Mouse (Mus musculus): ENCODE results near the gene Tcl1. TPM values are rescaled to one million over a fixed set of nuclear protein-coding genes. Genes with fewer than 3 reads are reported as not detected.

Gene Tcl1
- polyA plus RNA-seq (2012; rRNA removed) = not detected in 2 replicates

GRCm38 (mm10) chr12:105222601-105223319 lies at the start of gene Tcl1:
TSS of gene Tcl1 (minus strand) at chr12:105222793.
- TF ChIP-seq POLR2A (IDR thresholded peaks at IDR 0.05; ENCODE audit: borderline replicate concordance, extremely low read depth, insufficient read depth, insufficient read length, poor library complexity, severe bottlenecking) (no peak), CTCF (IDR thresholded peaks at IDR 0.05; ENCODE audit: borderline replicate concordance, extremely low read depth, insufficient read depth, insufficient read length) (no peak)
- DNase-seq (ENCODE audit: low read depth) = no peak

DNA sequence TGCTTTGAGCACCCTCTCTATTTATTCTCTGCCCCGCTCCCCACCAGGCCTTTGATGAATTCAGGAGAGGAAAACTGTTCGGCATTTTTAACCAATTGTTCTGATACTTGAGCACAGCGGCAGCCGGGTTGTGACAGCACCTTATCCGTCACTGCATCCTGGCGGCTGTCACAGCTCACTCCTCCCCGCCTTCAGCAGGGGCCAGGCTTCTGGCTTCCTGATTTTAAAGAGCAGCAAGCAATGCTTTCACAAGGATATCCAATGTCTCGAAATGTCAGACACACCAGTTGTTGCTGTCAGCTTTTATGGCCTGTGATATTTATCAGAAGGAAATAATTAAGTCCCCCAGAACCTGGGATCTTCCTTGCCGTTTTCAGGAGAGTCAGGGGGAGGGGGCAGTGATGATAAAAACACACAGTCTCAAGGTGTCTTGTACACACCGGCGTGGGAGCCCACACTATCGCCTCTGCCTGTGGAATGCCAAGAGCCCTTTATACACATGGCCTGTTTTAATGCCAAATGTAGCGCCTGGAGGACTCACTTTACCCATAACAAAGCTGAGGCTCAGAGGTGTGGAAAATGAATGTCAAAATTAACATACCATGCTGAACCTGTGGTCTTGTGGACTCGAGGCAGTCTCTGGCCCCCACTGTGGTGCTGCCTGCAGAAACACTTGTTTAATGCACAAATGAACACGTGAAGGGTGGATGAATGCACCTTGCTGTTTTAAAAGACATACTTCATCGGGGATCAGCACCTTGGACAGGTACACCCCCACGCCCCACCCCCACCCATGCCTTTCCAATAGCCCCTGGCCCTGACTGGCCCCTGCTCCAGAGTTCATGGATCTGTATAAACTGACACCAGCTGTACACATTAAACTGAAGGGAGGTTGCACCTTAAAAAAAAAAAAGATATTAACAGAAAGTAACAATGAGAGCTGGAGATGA lies 48.7 kb upstream of the Tcl1 start:
- DNase-seq (ENCODE audit: low read depth) = peak; percentile 22

GRCm38 (mm10) chr12:105267076-105267475 lies 44.5 kb upstream of the Tcl1 start:
- no peak for TF ChIP-seq CTCF (IDR thresholded peaks at IDR 0.05; ENCODE audit: borderline replicate concordance, extremely low read depth, insufficient read depth, insufficient read length)
- no peak for DNase-seq (ENCODE audit: low read depth)

More for the DNA sequence above, 48.7 kb upstream of the Tcl1 start:
- TF ChIP-seq CTCF (IDR thresholded peaks at IDR 0.05; ENCODE audit: borderline replicate concordance, extremely low read depth, insufficient read depth, insufficient read length) = no peak
- no peak for TF ChIP-seq POLR2A (IDR thresholded peaks at IDR 0.05; ENCODE audit: borderline replicate concordance, extremely low read depth, insufficient read depth, insufficient read length, poor library complexity, severe bottlenecking)

DNA sequence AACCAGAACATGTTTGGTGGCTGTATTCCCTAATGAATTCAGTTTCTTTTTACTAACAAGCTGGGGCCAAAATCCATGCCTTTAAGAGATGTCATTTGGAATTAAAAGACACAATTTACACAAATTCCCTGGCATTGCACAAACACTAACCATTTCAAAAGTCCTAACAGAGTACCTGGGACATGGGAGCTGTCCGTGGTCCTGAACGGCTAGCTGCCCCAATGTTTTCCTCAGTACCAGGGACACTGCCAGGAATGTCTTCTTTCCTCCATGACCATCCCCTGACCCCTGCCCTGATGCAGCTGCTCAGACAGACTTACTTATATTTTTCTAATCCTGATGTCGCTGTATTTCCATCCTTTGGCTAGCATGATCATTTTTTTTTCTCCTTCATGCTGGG lies 43.5 kb upstream of the Tcl1 start:
- TF ChIP-seq POLR2A (IDR thresholded peaks at IDR 0.05; ENCODE audit: borderline replicate concordance, extremely low read depth, insufficient read depth, insufficient read length, poor library complexity, severe bottlenecking) = no peak
- TF ChIP-seq CTCF (IDR thresholded peaks at IDR 0.05; ENCODE audit: borderline replicate concordance, extremely low read depth, insufficient read depth, insufficient read length) = no peak

GRCm38 (mm10) chr12:105259221-105259620 lies 36.6 kb upstream of the Tcl1 start:
- TF ChIP-seq POLR2A (IDR thresholded peaks at IDR 0.05; ENCODE audit: borderline replicate concordance, extremely low read depth, insufficient read depth, insufficient read length, poor library complexity, severe bottlenecking) = no peak
- no peak for DNase-seq (ENCODE audit: low read depth)

More for the DNA sequence above, 43.5 kb upstream of the Tcl1 start:
- DNase-seq (ENCODE audit: low read depth) = peak; percentile 35

- peak; percentile 51 for DNase-seq (ENCODE audit: low read depth)
- no peak for TF ChIP-seq POLR2A (IDR thresholded peaks at IDR 0.05; ENCODE audit: borderline replicate concordance, extremely low read depth, insufficient read depth, insufficient read length, poor library complexity, severe bottlenecking)
- TF ChIP-seq CTCF (IDR thresholded peaks at IDR 0.05; ENCODE audit: borderline replicate concordance, extremely low read depth, insufficient read depth, insufficient read length) = peak; percentile 71; the same call in 1 of the 2 replicates
Measured at GRCm38 (mm10) chr12:105258787-105259186, 36.2 kb upstream of the Tcl1 start.

DNA sequence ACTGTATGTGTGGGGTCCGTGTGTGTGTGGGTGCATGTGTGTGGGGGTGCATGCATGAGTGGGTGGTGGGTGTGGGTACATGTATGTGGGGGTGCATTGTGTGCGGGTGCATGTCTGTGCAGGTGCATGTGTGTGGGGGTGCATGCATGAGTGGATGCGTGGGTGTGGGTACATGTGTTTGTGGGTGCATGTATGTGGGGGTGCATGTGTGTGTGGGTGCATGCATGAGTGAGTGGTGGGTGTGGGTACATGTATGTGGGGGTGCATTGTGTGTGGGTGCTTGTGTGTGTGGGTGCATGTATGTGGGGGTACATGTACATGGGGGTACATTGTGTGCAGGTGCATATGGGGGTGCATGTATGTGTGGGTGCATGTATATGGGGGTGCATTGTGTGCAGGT lies 31.2 kb upstream of the Tcl1 start:
- TF ChIP-seq CTCF (IDR thresholded peaks at IDR 0.05; ENCODE audit: borderline replicate concordance, extremely low read depth, insufficient read depth, insufficient read length) = no peak
- no peak for TF ChIP-seq POLR2A (IDR thresholded peaks at IDR 0.05; ENCODE audit: borderline replicate concordance, extremely low read depth, insufficient read depth, insufficient read length, poor library complexity, severe bottlenecking)
- DNase-seq (ENCODE audit: low read depth) = no peak

DNA sequence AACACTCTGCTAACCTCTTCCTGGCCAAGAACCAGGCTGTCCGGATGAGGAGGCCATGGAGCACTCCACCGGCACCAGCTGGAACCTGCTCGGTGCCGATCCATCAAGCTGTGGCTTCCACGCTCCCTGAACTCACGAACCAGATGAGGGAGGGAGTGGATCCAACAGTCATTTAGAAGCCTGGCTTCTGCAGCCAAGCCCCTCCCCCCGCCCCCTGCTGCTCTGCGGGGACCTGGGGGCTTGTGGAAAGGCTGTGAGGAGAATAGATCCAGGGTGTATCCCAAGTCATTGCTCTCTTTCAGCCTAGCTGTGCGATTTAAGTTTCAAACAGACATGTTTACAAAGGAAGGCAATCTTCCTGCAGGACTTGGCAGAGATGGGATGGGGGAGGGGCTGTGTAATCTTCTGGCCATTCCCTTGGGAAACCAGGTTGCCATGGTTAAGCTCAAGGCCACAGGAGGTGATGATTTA lies 26.2 kb upstream of the Tcl1 start:
- TF ChIP-seq CTCF (IDR thresholded peaks at IDR 0.05; ENCODE audit: borderline replicate concordance, extremely low read depth, insufficient read depth, insufficient read length) = no peak
- TF ChIP-seq POLR2A (IDR thresholded peaks at IDR 0.05; ENCODE audit: borderline replicate concordance, extremely low read depth, insufficient read depth, insufficient read length, poor library complexity, severe bottlenecking) = no peak
- DNase-seq (ENCODE audit: low read depth) = peak; percentile 69

DNA sequence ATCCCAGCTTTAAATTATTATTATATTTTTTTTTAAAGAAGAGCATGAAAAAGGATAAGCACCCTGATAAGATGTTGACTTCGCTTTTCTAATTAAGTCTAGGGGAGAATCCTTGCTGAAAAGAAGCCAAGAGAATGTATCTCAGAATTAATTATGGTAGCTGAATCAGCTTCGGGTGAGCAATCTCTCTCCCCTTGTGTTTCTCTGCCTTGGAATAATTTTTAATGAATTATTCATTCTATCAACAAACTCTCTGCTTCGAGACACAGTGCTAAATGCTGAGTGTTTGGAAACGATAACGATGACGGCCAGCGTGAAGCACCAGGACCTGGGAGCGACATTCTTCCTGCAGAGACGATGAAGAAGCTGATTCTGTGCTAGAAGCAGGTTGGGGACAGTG lies 16.5 kb upstream of the Tcl1 start:
- no peak for TF ChIP-seq POLR2A (IDR thresholded peaks at IDR 0.05; ENCODE audit: borderline replicate concordance, extremely low read depth, insufficient read depth, insufficient read length, poor library complexity, severe bottlenecking)
- TF ChIP-seq CTCF (IDR thresholded peaks at IDR 0.05; ENCODE audit: borderline replicate concordance, extremely low read depth, insufficient read depth, insufficient read length) = no peak
- DNase-seq (ENCODE audit: low read depth) = peak; percentile 64

DNA sequence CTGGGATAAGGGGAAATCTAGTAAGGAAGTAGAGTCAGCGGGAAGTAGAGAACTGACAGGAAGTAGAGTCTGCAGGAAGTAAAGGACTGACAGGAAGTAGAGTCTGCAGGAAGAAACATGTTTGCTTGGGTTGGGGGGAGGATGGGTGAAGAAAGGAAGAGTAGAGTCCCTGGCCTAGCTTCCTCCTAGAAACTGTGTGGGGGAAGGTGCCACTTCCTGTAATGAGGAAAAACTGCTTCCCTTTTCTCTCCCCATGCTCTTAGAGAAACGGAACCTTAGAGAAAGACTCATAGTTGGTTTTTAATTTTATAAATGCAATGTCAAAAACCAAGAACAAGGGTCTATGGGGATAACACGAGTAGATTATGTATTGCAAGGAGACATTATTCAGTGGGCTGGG lies 12.5 kb upstream of the Tcl1 start:
- no peak for DNase-seq (ENCODE audit: low read depth)
- TF ChIP-seq POLR2A (IDR thresholded peaks at IDR 0.05; ENCODE audit: borderline replicate concordance, extremely low read depth, insufficient read depth, insufficient read length, poor library complexity, severe bottlenecking) (no peak), CTCF (IDR thresholded peaks at IDR 0.05; ENCODE audit: borderline replicate concordance, extremely low read depth, insufficient read depth, insufficient read length) (no peak)

GRCm38 (mm10) chr12:105234362-105234761 lies 11.8 kb upstream of the Tcl1 start:
- DNase-seq (ENCODE audit: low read depth) = peak; percentile 40
- TF ChIP-seq POLR2A (IDR thresholded peaks at IDR 0.05; ENCODE audit: borderline replicate concordance, extremely low read depth, insufficient read depth, insufficient read length, poor library complexity, severe bottlenecking) (no peak), CTCF (IDR thresholded peaks at IDR 0.05; ENCODE audit: borderline replicate concordance, extremely low read depth, insufficient read depth, insufficient read length) (no peak)
